Mouse (Mus musculus): Measurements from ENCODE around the gene Cltc.

- TF ChIP-seq POU5F1 (IDR thresholded peaks at IDR 0.05; ENCODE audit: borderline replicate concordance, low read length) = no peak
- TF ChIP-seq CTCF (conservative IDR thresholded peaks at IDR 0.05; ENCODE audit: low read length) = no peak
These were observed 31.8 kb downstream of the Cltc start for GRCm38 (mm10) chr11:86725607-86726006.

Measured in E14TG2a.4 (cell line).